Mouse (Mus musculus) midbrain, postnatal 0 days (tissue): ENCODE measurements around the gene Spred1. TPM values are rescaled to one million over a fixed set of nuclear protein-coding genes. Genes with fewer than 3 reads are reported as not detected.

Experiments
- ATAC-seq: fragments of 200-750 bp; cut with Nextera tagmentation; 2 replicates; pipeline ENCODE4 v1.8.0; 2017; ENCODE audit warnings: moderate number of reproducible peaks, mild to moderate bottlenecking, moderate TSS enrichment, moderate library complexity; ENCODE audit not compliant: low FRiP score
- DNase-seq: peaks from one replicate; pipeline ENCODE4 v3.0.0-alpha.2; 2015; ENCODE audit warnings: low spot score
- H3K27ac ChIP-seq: fragments of 300-500 bp; sonication (generic); 2 replicates; pipeline ENCODE4 v1.5.1; 2014; ENCODE audit warnings: low read depth, mild to moderate bottlenecking, low read length, mixed read lengths
- H3K27me3 ChIP-seq: fragments of 300-500 bp; sonication (generic); 2 replicates; pipeline ENCODE4 v1.6.1; 2014; ENCODE audit warnings: low read length, control low read depth, mixed read lengths; ENCODE audit not compliant: insufficient read depth
- H3K36me3 ChIP-seq: fragments of 300-500 bp; sonication (generic); 2 replicates; pipeline ENCODE4 v1.6.1; 2014; ENCODE audit warnings: low read length, control low read depth, mixed read lengths; ENCODE audit not compliant: insufficient read depth
- H3K4me1 ChIP-seq: fragments of 300-500 bp; sonication (generic); 2 replicates; pipeline ENCODE4 v1.6.1; 2014; ENCODE audit warnings: mild to moderate bottlenecking, control low read depth, antibody characterized with exemption, low read length, mixed read lengths; ENCODE audit not compliant: insufficient read depth
- H3K4me2 ChIP-seq: fragments of 300-500 bp; sonication (generic); 2 replicates; pipeline ENCODE4 v1.6.1; 2014; ENCODE audit warnings: low read depth, mild to moderate bottlenecking, low read length, mixed read lengths; ENCODE audit not compliant: poor library complexity, severe bottlenecking
- H3K4me3 ChIP-seq: fragments of 300-500 bp; sonication (generic); 2 replicates; pipeline ENCODE4 v1.5.1; 2014; ENCODE audit warnings: low read depth, mild to moderate bottlenecking, low read length, moderate library complexity
- H3K9ac ChIP-seq: fragments of 300-500 bp; sonication (generic); replicated peaks from 2 replicates; pipeline ENCODE4 v1.6.1; 2014; ENCODE audit warnings: mild to moderate bottlenecking, low read length, moderate library complexity, mixed read lengths; ENCODE audit not compliant: poor library complexity, severe bottlenecking
- H3K9me3 ChIP-seq: fragments of 300-500 bp; sonication (generic); 2 replicates; pipeline ENCODE4 v1.6.1; 2016; ENCODE audit warnings: low read length, control low read depth
- CTCF ChIP-seq: IDR thresholded peaks from 2 replicates; pipeline ENCODE4 v1.5.1; 2016; ENCODE audit warnings: antibody characterized with exemption, mild to moderate bottlenecking
- WGBS: fragments of 180-500 bp; shearing (Covaris S2); extraction: QIAGEN DNeasy Blood & Tissue Kit; methylation state at CpG from one replicate; pipeline ENCODE4 v1.1.7; 2014; 5-methylcytosine and 5-hydroxymethylcytosine counted together
- polyA plus RNA-seq: library from polyadenylated mRNA; unstranded; fragments of >200 nt; fragmentation: Nextera tagmentation; extraction: Ambion mirVana; gene quantifications from 2 replicates; pipeline ENCODE4 v1.2.1, GENCODE M21; 2015
- total RNA-seq: library from RNA; depleted of rRNA; stranded (reverse); fragments of >200 nt; gene quantifications from 2 replicates; pipeline ENCODE4 v1.2.3, GENCODE M21; 2014

The Spred1 gene
- total and polyA plus RNA-seq, 2 experiments from 2014 or later: 12.9 to 46.7 TPM

- Histone ChIP-seq H3K4me3 (no peak overlapping the region), H3K4me2 (no peak overlapping the region), H3K27ac (no peak overlapping the region), H3K9me3 (no peaks in the 10 kb centered on the region), H3K9ac (no peak overlapping the region), H3K4me1 (0 out of 2 replicates have a peak, but pooled peaks cover 4% of the 10 kb centered on the region), H3K36me3 (no peaks in the 10 kb centered on the region), H3K27me3 (no peaks in the 10 kb centered on the region)
- 87% methylated on average over 1 of the region's 1 CpGs for WGBS
- ATAC-seq: no peak
- no peak for TF ChIP-seq CTCF
- no peak for DNase-seq
These were observed 18.8 kb downstream of the Spred1 start for GRCm38 (mm10) chr2:117139977-117140376.

GRCm38 (mm10) chr2:117143106-117143505 is 21.9 kb downstream of the Spred1 start:
- DNase-seq (no peak), ATAC-seq (no peak)
- H3K36me3 ChIP-seq: no peaks in the 10 kb centered on the region
- 0 out of 2 replicates have a peak, but pooled peaks cover 4% of the 10 kb centered on the region for H3K4me1 ChIP-seq
- 92% methylated on average over 4 of the region's 4 CpGs for WGBS
- no peak for TF ChIP-seq CTCF
- H3K4me2 ChIP-seq: no peak overlapping the region
- no peak overlapping the region for H3K9ac ChIP-seq
- H3K27ac ChIP-seq: no peak overlapping the region
- H3K27me3 ChIP-seq: no peaks in the 10 kb centered on the region
- no peak overlapping the region for H3K4me3 ChIP-seq
- H3K9me3 ChIP-seq: no peaks in the 10 kb centered on the region

- Histone ChIP-seq H3K9me3 (no peaks in the 10 kb centered on the region), H3K36me3 (no peaks in the 10 kb centered on the region), H3K27me3 (no peaks in the 10 kb centered on the region), H3K9ac (no peak overlapping the region), H3K4me2 (no peak overlapping the region), H3K4me1 (no peaks in the 10 kb centered on the region), H3K4me3 (no peak overlapping the region), H3K27ac (no peak overlapping the region)
- 94% methylated on average over 2 of the region's 2 CpGs for WGBS
- no peak for TF ChIP-seq CTCF
- ATAC-seq (no peak), DNase-seq (no peak)
These were observed 24.9 kb downstream of the Spred1 start for GRCm38 (mm10) chr2:117146026-117146425.

- no peaks in the 10 kb centered on the region for H3K4me1 ChIP-seq
- H3K27me3 ChIP-seq: no peaks in the 10 kb centered on the region
- DNase-seq: no peak
- H3K9me3 ChIP-seq: no peaks in the 10 kb centered on the region
- ATAC-seq: no peak
- no peaks in the 10 kb centered on the region for H3K36me3 ChIP-seq
- WGBS: 77% methylated on average over 3 of the region's 3 CpGs
- no peak overlapping the region for H3K4me2 ChIP-seq
- no peak for TF ChIP-seq CTCF
- H3K27ac ChIP-seq: no peak overlapping the region
- no peak overlapping the region for H3K4me3 ChIP-seq
- H3K9ac ChIP-seq: no peak overlapping the region
These were observed 25.4 kb downstream of the Spred1 start for GRCm38 (mm10) chr2:117146617-117147016.

GRCm38 (mm10) chr2:117152161-117152560 is 31.0 kb downstream of the Spred1 start:
- no peak for TF ChIP-seq CTCF
- Histone ChIP-seq H3K9ac (no peak overlapping the region), H3K4me2 (no peak overlapping the region), H3K27me3 (no peaks in the 10 kb centered on the region), H3K27ac (no peak overlapping the region), H3K4me1 (no peaks in the 10 kb centered on the region), H3K9me3 (no peaks in the 10 kb centered on the region), H3K36me3 (peaks cover 3% of the 10 kb centered on the region; the same call in 1 of the 2 replicates), H3K4me3 (no peak overlapping the region)
- DNase-seq (no peak), ATAC-seq (no peak)

GRCm38 (mm10) chr2:117168379-117168778 is 47.2 kb downstream of the Spred1 start:
- 78% methylated on average over 2 of the region's 2 CpGs for WGBS
- H3K9ac ChIP-seq: no peak overlapping the region
- no peaks in the 10 kb centered on the region for H3K27me3 ChIP-seq
- TF ChIP-seq CTCF: no peak
- H3K4me1 ChIP-seq: no peaks in the 10 kb centered on the region
- DNase-seq (no peak), ATAC-seq (no peak)
- H3K4me2 ChIP-seq: no peak overlapping the region
- H3K36me3 ChIP-seq: 0 out of 2 replicates have a peak, but pooled peaks cover 2% of the 10 kb centered on the region
- H3K27ac ChIP-seq: no peak overlapping the region
- H3K4me3 ChIP-seq: no peak overlapping the region
- no peaks in the 10 kb centered on the region for H3K9me3 ChIP-seq
